Mouse (Mus musculus) liver, embryonic 15.5 days (tissue): Measurements from ENCODE around the gene Mylk2. TPM values are rescaled to one million over a fixed set of nuclear protein-coding genes. Genes with fewer than 3 reads are reported as not detected.

Source experiments
- ATAC-seq: fragments of 200-750 bp; cut with Nextera tagmentation; 2 replicates; pipeline ENCODE4 v1.8.0; 2017; ENCODE audit warnings: moderate number of reproducible peaks, mild to moderate bottlenecking, moderate library complexity; ENCODE audit not compliant: insufficient read depth
- H3K27ac ChIP-seq: fragments of 300-500 bp; sonication (generic); replicated peaks from 2 replicates; pipeline ENCODE4 v1.5.1; 2015; ENCODE audit warnings: mild to moderate bottlenecking, inconsistent platforms
- H3K27me3 ChIP-seq: fragments of 300-500 bp; sonication (generic); 2 replicates; pipeline ENCODE4 v1.6.1; 2015; ENCODE audit warnings: mild to moderate bottlenecking, inconsistent platforms
- H3K36me3 ChIP-seq: fragments of 300-500 bp; sonication (generic); replicated peaks from 2 replicates; pipeline ENCODE4 v1.6.1; 2015; ENCODE audit warnings: moderate library complexity, mild to moderate bottlenecking, inconsistent platforms
- H3K4me1 ChIP-seq: fragments of 300-500 bp; sonication (generic); replicated peaks from 2 replicates; pipeline ENCODE4 v1.6.1; 2015; ENCODE audit warnings: inconsistent platforms
- H3K4me2 ChIP-seq: fragments of 300-500 bp; sonication (generic); 2 replicates; pipeline ENCODE4 v1.6.1; 2015; ENCODE audit warnings: moderate library complexity, mild to moderate bottlenecking, inconsistent platforms
- H3K4me3 ChIP-seq: fragments of 300-500 bp; sonication (generic); replicated peaks from 2 replicates; pipeline ENCODE4 v1.5.1; 2015; ENCODE audit warnings: mild to moderate bottlenecking, inconsistent platforms
- H3K9ac ChIP-seq: fragments of 300-500 bp; sonication (generic); 2 replicates; pipeline ENCODE4 v1.6.1; 2015; ENCODE audit warnings: moderate library complexity, mild to moderate bottlenecking, inconsistent platforms
- H3K9me3 ChIP-seq: fragments of 300-500 bp; sonication (generic); replicated peaks from 2 replicates; pipeline ENCODE4 v1.6.1; 2016; ENCODE audit warnings: inconsistent platforms
- WGBS: fragments of 180-500 bp; shearing (Covaris S2); methylation state at CpG from one replicate; pipeline ENCODE4 v1.1.7; 2015; ENCODE audit warnings: mixed read lengths; ENCODE audit not compliant: insufficient replicate concordance; 5-methylcytosine and 5-hydroxymethylcytosine counted together
- polyA plus RNA-seq: library from polyadenylated mRNA; unstranded; fragments of >200 nt; fragmentation: Nextera tagmentation; extraction: Ambion mirVana; gene quantifications from 2 replicates; pipeline ENCODE4 v1.2.1, GENCODE M21; 2015

Gene Mylk2
- 0.16 and 0.28 TPM in 2 replicates for polyA plus RNA-seq

GRCm38 (mm10) chr2:152911031-152911430 is at the start of gene Mylk2:
Gene Mylk2, plus strand, starts transcription at chr2:152911352.
- Histone ChIP-seq H3K4me1 (peaks cover 6% of the 10 kb centered on the region), H3K4me3 (no peak within 1 kb of the TSS), H3K4me2 (no peak within 1 kb of the TSS), H3K27ac (no peak within 1 kb of the TSS), H3K9ac (no peak within 1 kb of the TSS), H3K36me3 (no peaks in the 10 kb centered on the region), H3K27me3 (peaks cover 45% of the 10 kb centered on the region), H3K9me3 (no peaks in the 10 kb centered on the region)
- ATAC-seq: no peak
- 24% methylated on average over 12 of the region's 12 CpGs for WGBS

GRCm38 (mm10) chr2:152861891-152862290 is 49.3 kb upstream of the Mylk2 start:
- Histone ChIP-seq H3K36me3 (peaks cover 95% of the 10 kb centered on the region), H3K9ac (no peak overlapping the region), H3K4me2 (no peak overlapping the region), H3K4me3 (no peak overlapping the region), H3K27ac (no peak overlapping the region), H3K27me3 (no peaks in the 10 kb centered on the region), H3K4me1 (0 out of 2 replicates have a peak, but pooled peaks cover 8% of the 10 kb centered on the region), H3K9me3 (no peaks in the 10 kb centered on the region)
- ATAC-seq: no peak
- WGBS: 91% methylated on average over 1 of the region's 1 CpGs

- Histone ChIP-seq H3K4me1 (peaks cover 11% of the 10 kb centered on the region; the same call in 1 of the 2 replicates), H3K27ac (no peak overlapping the region), H3K27me3 (no peaks in the 10 kb centered on the region), H3K4me3 (no peak overlapping the region), H3K36me3 (peaks cover 95% of the 10 kb centered on the region), H3K9me3 (no peaks in the 10 kb centered on the region), H3K9ac (no peak overlapping the region), H3K4me2 (no peak overlapping the region)
- no peak for ATAC-seq
- 69% methylated on average over 3 of the region's 3 CpGs for WGBS
Observed at GRCm38 (mm10) chr2:152862638-152863037, 48.5 kb upstream of the Mylk2 start.

GRCm38 (mm10) chr2:152863346-152863745 is 47.8 kb upstream of the Mylk2 start:
- H3K36me3 ChIP-seq: peaks cover 94% of the 10 kb centered on the region
- H3K4me3 ChIP-seq: no peak overlapping the region
- no peak overlapping the region for H3K9ac ChIP-seq
- H3K27me3 ChIP-seq: no peaks in the 10 kb centered on the region
- H3K9me3 ChIP-seq: no peaks in the 10 kb centered on the region
- H3K27ac ChIP-seq: no peak overlapping the region
- no peak overlapping the region for H3K4me2 ChIP-seq
- H3K4me1 ChIP-seq: peaks cover 13% of the 10 kb centered on the region; the same call in 1 of the 2 replicates
- 93% methylated on average over 6 of the region's 6 CpGs for WGBS
- ATAC-seq: no peak

GRCm38 (mm10) chr2:152878239-152878638 is 32.9 kb upstream of the Mylk2 start:
- Histone ChIP-seq H3K9ac (no peak overlapping the region), H3K4me2 (no peak overlapping the region), H3K27ac (no peak overlapping the region), H3K4me1 (peaks cover 3% of the 10 kb centered on the region; the same call in 1 of the 2 replicates), H3K4me3 (no peak overlapping the region), H3K27me3 (no peaks in the 10 kb centered on the region), H3K36me3 (peaks cover 96% of the 10 kb centered on the region), H3K9me3 (no peaks in the 10 kb centered on the region)
- no peak for ATAC-seq
- 68% methylated on average over 3 of the region's 3 CpGs for WGBS

- no peaks in the 10 kb centered on the region for H3K27me3 ChIP-seq
- no peak overlapping the region for H3K27ac ChIP-seq
- H3K4me3 ChIP-seq: no peak overlapping the region
- H3K4me1 ChIP-seq: peaks cover 3% of the 10 kb centered on the region; the same call in 1 of the 2 replicates
- no peaks in the 10 kb centered on the region for H3K9me3 ChIP-seq
- peaks cover 96% of the 10 kb centered on the region for H3K36me3 ChIP-seq
- ATAC-seq: no peak
- no peak overlapping the region for H3K4me2 ChIP-seq
- no peak overlapping the region for H3K9ac ChIP-seq
- 88% methylated on average over 13 of the region's 13 CpGs for WGBS
Observed at GRCm38 (mm10) chr2:152880898-152881297, 30.3 kb upstream of the Mylk2 start.

GRCm38 (mm10) chr2:152884101-152884645 is 27.0 kb upstream of the Mylk2 start:
- no peaks in the 10 kb centered on the region for H3K4me1 ChIP-seq
- WGBS: 90% methylated on average over 6 of the region's 6 CpGs
- H3K36me3 ChIP-seq: peaks cover 98% of the 10 kb centered on the region
- H3K9ac ChIP-seq: no peak overlapping the region
- no peak for ATAC-seq
- no peaks in the 10 kb centered on the region for H3K27me3 ChIP-seq
- H3K9me3 ChIP-seq: no peaks in the 10 kb centered on the region
- H3K4me3 ChIP-seq: no peak overlapping the region
- no peak overlapping the region for H3K27ac ChIP-seq
- no peak overlapping the region for H3K4me2 ChIP-seq

- no peaks in the 10 kb centered on the region for H3K27me3 ChIP-seq
- H3K36me3 ChIP-seq: peaks cover 97% of the 10 kb centered on the region
- no peaks in the 10 kb centered on the region for H3K9me3 ChIP-seq
- H3K4me2 ChIP-seq: no peak overlapping the region
- ATAC-seq: no peak
- WGBS: 84% methylated on average over 3 of the region's 3 CpGs
- no peak overlapping the region for H3K4me3 ChIP-seq
- H3K4me1 ChIP-seq: no peaks in the 10 kb centered on the region
- no peak overlapping the region for H3K27ac ChIP-seq
- no peak overlapping the region for H3K9ac ChIP-seq
Observed at GRCm38 (mm10) chr2:152887230-152887629, 23.9 kb upstream of the Mylk2 start.

GRCm38 (mm10) chr2:152888774-152889173 is 22.4 kb upstream of the Mylk2 start:
- no peaks in the 10 kb centered on the region for H3K27me3 ChIP-seq
- no peaks in the 10 kb centered on the region for H3K4me1 ChIP-seq
- H3K27ac ChIP-seq: no peak overlapping the region
- no peak overlapping the region for H3K4me3 ChIP-seq
- H3K4me2 ChIP-seq: no peak overlapping the region
- H3K9ac ChIP-seq: no peak overlapping the region
- no peak for ATAC-seq
- H3K36me3 ChIP-seq: peaks cover 98% of the 10 kb centered on the region
- 89% methylated on average over 5 of the region's 5 CpGs for WGBS
- H3K9me3 ChIP-seq: no peaks in the 10 kb centered on the region

- H3K4me2 ChIP-seq: no peak overlapping the region
- no peak overlapping the region for H3K9ac ChIP-seq
- H3K9me3 ChIP-seq: no peaks in the 10 kb centered on the region
- no peaks in the 10 kb centered on the region for H3K27me3 ChIP-seq
- H3K27ac ChIP-seq: no peak overlapping the region
- WGBS: 86% methylated on average over 9 of the region's 9 CpGs
- peaks cover 63% of the 10 kb centered on the region for H3K36me3 ChIP-seq
- H3K4me3 ChIP-seq: no peak overlapping the region
- H3K4me1 ChIP-seq: no peaks in the 10 kb centered on the region
- no peak for ATAC-seq
Observed at GRCm38 (mm10) chr2:152895834-152896233, 15.3 kb upstream of the Mylk2 start.

- H3K4me3 ChIP-seq: no peak overlapping the region
- no peak overlapping the region for H3K9ac ChIP-seq
- WGBS: 83% methylated on average over 3 of the region's 3 CpGs
- no peak overlapping the region for H3K4me2 ChIP-seq
- no peaks in the 10 kb centered on the region for H3K27me3 ChIP-seq
- H3K4me1 ChIP-seq: no peaks in the 10 kb centered on the region
- peaks cover 52% of the 10 kb centered on the region for H3K36me3 ChIP-seq
- H3K9me3 ChIP-seq: no peaks in the 10 kb centered on the region
- no peak overlapping the region for H3K27ac ChIP-seq
- no peak for ATAC-seq
Observed at GRCm38 (mm10) chr2:152896926-152897325, 14.2 kb upstream of the Mylk2 start.

GRCm38 (mm10) chr2:152899011-152899410 is 12.1 kb upstream of the Mylk2 start:
- Histone ChIP-seq H3K9ac (no peak overlapping the region), H3K9me3 (no peaks in the 10 kb centered on the region), H3K36me3 (peaks cover 31% of the 10 kb centered on the region), H3K27me3 (0 out of 2 replicates have a peak, but pooled peaks cover 3% of the 10 kb centered on the region), H3K4me1 (no peaks in the 10 kb centered on the region), H3K4me3 (no peak overlapping the region), H3K27ac (no peak overlapping the region), H3K4me2 (no peak overlapping the region)
- ATAC-seq: no peak
- WGBS: 80% methylated on average over 6 of the region's 6 CpGs
